ENCODE assay signal across 8 mouse cellular contexts in the genomic region with DNA sequence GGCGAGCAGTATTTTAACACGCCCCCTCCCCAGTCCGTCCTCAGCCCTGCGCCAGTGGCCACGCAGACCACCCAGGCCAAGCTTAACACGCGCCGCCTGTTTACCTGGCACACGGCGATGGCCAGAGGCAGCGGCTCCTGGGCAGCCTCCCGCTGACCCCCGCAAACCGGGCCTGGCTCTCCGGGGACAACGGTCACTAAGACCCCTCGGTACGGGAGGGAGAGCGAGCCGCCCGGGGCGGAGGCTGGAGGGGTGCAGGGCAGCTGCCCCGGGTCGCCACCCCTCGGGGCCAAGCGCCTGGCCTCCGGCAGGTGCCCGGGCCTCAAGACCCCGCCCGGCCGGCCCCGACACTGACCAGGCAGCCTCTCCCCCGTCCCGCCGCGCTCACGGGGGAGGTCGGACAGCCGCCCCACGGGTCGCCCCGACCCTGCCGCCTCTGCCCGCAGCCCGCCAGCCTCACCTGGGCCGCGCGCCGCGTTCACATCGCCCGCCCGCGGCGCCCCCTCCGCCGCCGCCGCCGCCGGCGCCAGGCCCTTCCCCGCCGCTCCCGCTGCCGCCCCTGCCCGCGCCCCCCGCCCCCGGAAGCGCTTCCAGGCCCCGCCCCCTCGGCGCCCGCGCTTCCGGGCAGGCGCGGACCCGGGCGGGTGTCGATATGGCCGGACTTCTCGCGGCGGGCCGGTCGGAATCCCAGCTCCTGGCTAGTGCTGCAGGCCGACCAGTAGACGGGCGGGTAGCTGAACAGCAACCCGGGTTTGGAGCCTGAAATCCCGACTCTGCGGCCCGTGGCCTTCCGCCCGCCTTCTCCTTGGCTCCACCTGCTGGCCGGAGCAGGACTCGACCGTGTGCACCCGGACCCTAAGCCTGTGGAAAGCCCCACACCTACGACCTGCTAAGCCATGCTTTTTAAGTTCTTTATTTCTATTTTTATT. TPM values are rescaled to one million over a fixed set of nuclear protein-coding genes. Genes with fewer than 3 reads are reported as not detected.
A peak's percentile ranks its signal among the peaks of the same experiment; 100 is the strongest.
DNase-seq lines count a peak whose midpoint lies in the region; ATAC-seq and TF ChIP-seq lines count a peak whose summit lies in the region.

Gene Zbtb34 (minus strand): TSS at position 554 of the 929 bp plus-strand sequence.

- peak within 1 kb of the TSS; percentile 99 for H3K9ac ChIP-seq in heart, adult 2 months (ENCODE audit: low read depth, low read length)
- H3K9ac ChIP-seq in liver, embryonic 12.5 days: peak within 1 kb of the TSS; percentile 94

- peak; percentile 75 for ATAC-seq in liver, embryonic 12.5 days

- no peaks in the 10 kb centered on the region for H3K9me3 ChIP-seq in liver, embryonic 12.5 days (replicated peaks)

- TF ChIP-seq POLR2A in heart, adult 2 months (IDR thresholded peaks at IDR 0.05; ENCODE audit: insufficient read depth, low read depth, low read length): peak; percentile 75; the same call in 1 of the 2 replicates
- peak; percentile 40 for TF ChIP-seq POLR2A in kidney, adult 2 months (IDR thresholded peaks at IDR 0.05; ENCODE audit: low read depth, low read length)

- TF ChIP-seq CTCF in heart, adult 2 months (IDR thresholded peaks at IDR 0.05): no peak
- TF ChIP-seq CTCF in kidney, adult 2 months (conservative IDR thresholded peaks at IDR 0.05; ENCODE audit: insufficient read depth, insufficient read length, low read depth, low read length): peak; percentile 76

- peak within 1 kb of the TSS; percentile 93 for H3K27ac ChIP-seq in heart, adult 2 months
- peak within 1 kb of the TSS; percentile 72 for H3K27ac ChIP-seq in kidney, adult 2 months (ENCODE audit: insufficient read depth, low read depth, low read length)
- H3K27ac ChIP-seq in liver, embryonic 12.5 days: peak within 1 kb of the TSS; percentile 86

- peaks cover 3% of the 10 kb centered on the region for H3K36me3 ChIP-seq in heart, adult 2 months (ENCODE audit: control insufficient read depth, insufficient read depth, low read length)
- H3K36me3 ChIP-seq in kidney, adult 2 months (ENCODE audit: control insufficient read depth, insufficient read depth, low read length): no peaks in the 10 kb centered on the region; the same call in 1 of the 2 replicates
- peaks cover 17% of the 10 kb centered on the region for H3K36me3 ChIP-seq in liver, embryonic 12.5 days

- DNase-seq in CD4-positive helper T cell, adult 2 months (ENCODE audit: low read depth, low spot score): peak; percentile 82
- DNase-seq in adrenal gland, adult 2 months: peak; percentile 77
- DNase-seq in embryo, embryonic 11 days: peak; percentile 89
- DNase-seq in heart, adult 2 months: peak; percentile 83 to 85
- peak; percentile 66 for DNase-seq in kidney, adult 2 months
- peak; percentile 88 for DNase-seq in naive thymus-derived CD4-positive, alpha-beta T cell, adult 2 months (ENCODE audit: low read depth)
- DNase-seq in testis, postnatal 14 days (ENCODE audit: low spot score): peak; percentile 73

- WGBS in heart, adult 2 months: 2% methylated on average over 75 of the region's 102 CpGs
- under 1% methylated on average over 98 of the region's 102 CpGs for WGBS in kidney, adult 2 months
- WGBS in liver, embryonic 12.5 days (ENCODE audit: insufficient replicate concordance): under 1% methylated on average over 58 of the region's 102 CpGs

- H3K27me3 ChIP-seq in heart, adult 2 months (ENCODE audit: control insufficient read depth, insufficient read depth, low read length): no peaks in the 10 kb centered on the region
- no peaks in the 10 kb centered on the region for H3K27me3 ChIP-seq in kidney, adult 2 months (replicated peaks; ENCODE audit: control insufficient read depth, insufficient read depth, low read length)
- peaks cover 2% of the 10 kb centered on the region; the same call in 1 of the 2 replicates for H3K27me3 ChIP-seq in liver, embryonic 12.5 days (replicated peaks)

- H3K4me2 ChIP-seq in liver, embryonic 12.5 days: peak within 1 kb of the TSS; percentile 95

- H3K79me2 ChIP-seq in heart, adult 2 months (replicated peaks; ENCODE audit: control insufficient read depth, insufficient read depth, low read length): 0 out of 2 replicates have a peak, but pooled peaks cover 3% of the 10 kb centered on the region

- H3K4me1 ChIP-seq in heart, adult 2 months (ENCODE audit: control insufficient read depth, insufficient read depth, low read length): peaks cover 9% of the 10 kb centered on the region
- H3K4me1 ChIP-seq in kidney, adult 2 months (ENCODE audit: control insufficient read depth, insufficient read depth, low read length): peaks cover 4% of the 10 kb centered on the region; the same call in 1 of the 2 replicates
- peaks cover 59% of the 10 kb centered on the region for H3K4me1 ChIP-seq in liver, embryonic 12.5 days

- peak within 1 kb of the TSS; percentile 94 for H3K4me3 ChIP-seq in heart, adult 2 months
- peak within 1 kb of the TSS; percentile 93 for H3K4me3 ChIP-seq in kidney, adult 2 months (ENCODE audit: insufficient read depth, low read depth, low read length)
- peak within 1 kb of the TSS; percentile 93 for H3K4me3 ChIP-seq in liver, embryonic 12.5 days

- TF ChIP-seq EP300 in heart, adult 2 months (IDR thresholded peaks at IDR 0.05; ENCODE audit: insufficient read depth, low read depth, low read length): no peak

- intact Hi-C loops in heart, adult 2 months (cut with DNase I): loop anchor here (5.0 kb wide), 2 partner anchors 36 to 59 kb away; partner anchors contain the start of genes Ralgps1 and Zbtb43

RNA-seq across cellular contexts. Expression of gene Zbtb34, which starts in this region (rescaled TPM):
- total RNA-seq in adrenal gland, adult 2 months (2021): 1 to 10 TPM; 6.4 to 7.1 TPM
- polyA plus RNA-seq in adrenal gland, adult 2 months (2012; rRNA removed): 2.4 and 3.8 TPM in 2 replicates
- total RNA-seq in heart, adult 2 months (2021): 1 to 10 TPM; 5.7 to 7.3 TPM
- polyA plus RNA-seq in heart, adult 2 months (2012; rRNA removed): 5.0 and 8.1 TPM in 2 replicates
- polyA plus RNA-seq in kidney, adult 2 months (2012; rRNA removed): 5.1 and 6.2 TPM in 2 replicates
- 3.6 and 3.7 TPM in 2 replicates for polyA plus RNA-seq in liver, embryonic 12.5 days (2016; fragmentation: Nextera tagmentation; extraction: Ambion mirVana)

Comparison
In these comparisons a context has a peak if more than half of its experiments do, and no peak if none do; other contexts are left out.
1. Peak in every context shown above with its lines: DNase-seq, ATAC-seq, H3K4me3 ChIP-seq and H3K27ac ChIP-seq.